Mouse (Mus musculus) liver, adult 2 months (tissue): ENCODE results near the gene Tmem131.

Experiments
- CTCF ChIP-seq: fragments of 200-500 bp; IDR thresholded peaks from 2 replicates; pipeline ENCODE4 v1.5.1; 2011; ENCODE audit warnings: low read depth, low read length, control low read depth
- POLR2A ChIP-seq: fragments of 200-500 bp; IDR thresholded peaks from 2 replicates; pipeline ENCODE4 v1.6.1; 2011; ENCODE audit warnings: low read length, control low read depth; ENCODE audit not compliant: insufficient read depth; ENCODE audit errors: extremely low read depth

- TF ChIP-seq CTCF (no peak), POLR2A (no peak)
Measured at GRCm38 (mm10) chr1:36932231-36932630, 11.2 kb downstream of the Tmem131 start.
